Mouse (Mus musculus): Measurements from ENCODE around the gene Krt28.

The Krt28 gene

GRCm38 (mm10) chr11:99374803-99375202, at the start of gene Krt28:
TSS of gene Krt28 (minus strand) at chr11:99374903.
- no peak for DNase-seq (ENCODE audit: low read depth, low spot score)

DNA sequence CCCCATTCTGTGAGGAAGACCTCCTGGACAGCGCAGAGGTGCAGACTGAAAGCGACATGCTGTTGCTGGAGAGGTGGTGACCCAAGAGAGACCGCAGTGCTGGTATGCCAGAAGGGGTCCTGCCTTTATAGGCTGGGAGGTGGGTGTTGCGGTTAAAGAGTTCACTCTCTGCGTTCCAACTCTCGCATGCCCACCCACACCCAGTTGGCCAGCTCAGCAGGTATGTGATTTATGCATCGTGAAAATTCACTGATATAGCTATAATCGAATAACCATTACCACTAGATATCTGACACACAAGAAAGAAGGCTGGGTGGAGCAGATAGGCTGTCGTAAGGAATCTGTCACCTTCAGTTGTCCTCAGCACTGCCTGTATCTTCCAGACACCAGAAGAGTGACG, 47.5 kb upstream of the Krt28 start, which contains the start of gene Krt12:
TSS of gene Krt12 (minus strand) at position 101 of the 400 bp plus-strand sequence.
- DNase-seq (ENCODE audit: low read depth, low spot score): no peak

GRCm38 (mm10) chr11:99420586-99420985, 45.9 kb upstream of the Krt28 start:
- no peak for DNase-seq (ENCODE audit: low read depth, low spot score)

- no peak for DNase-seq (ENCODE audit: low read depth, low spot score)
These were observed 43.1 kb upstream of the Krt28 start for GRCm38 (mm10) chr11:99417819-99418218.

DNA sequence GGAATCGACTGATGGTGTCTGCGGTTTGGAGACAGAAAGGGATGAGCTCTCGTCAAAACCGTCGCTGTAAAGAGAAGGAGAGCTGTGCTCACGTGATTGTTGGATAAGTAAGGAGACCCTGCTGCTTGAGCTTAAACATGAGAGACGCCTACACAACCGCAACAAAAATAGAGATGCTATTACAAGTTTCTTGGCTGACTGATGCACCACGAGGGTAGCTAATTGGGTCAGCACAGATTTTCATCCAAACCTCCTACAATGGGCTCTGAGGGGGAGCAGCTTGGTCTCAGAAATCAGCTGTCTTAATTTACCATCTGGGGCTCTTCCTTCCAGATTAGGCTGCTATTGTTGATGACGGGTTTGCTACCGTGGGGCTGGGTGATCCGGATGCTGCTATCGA, 42.2 kb upstream of the Krt28 start:
- no peak for DNase-seq (ENCODE audit: low read depth, low spot score)

DNA sequence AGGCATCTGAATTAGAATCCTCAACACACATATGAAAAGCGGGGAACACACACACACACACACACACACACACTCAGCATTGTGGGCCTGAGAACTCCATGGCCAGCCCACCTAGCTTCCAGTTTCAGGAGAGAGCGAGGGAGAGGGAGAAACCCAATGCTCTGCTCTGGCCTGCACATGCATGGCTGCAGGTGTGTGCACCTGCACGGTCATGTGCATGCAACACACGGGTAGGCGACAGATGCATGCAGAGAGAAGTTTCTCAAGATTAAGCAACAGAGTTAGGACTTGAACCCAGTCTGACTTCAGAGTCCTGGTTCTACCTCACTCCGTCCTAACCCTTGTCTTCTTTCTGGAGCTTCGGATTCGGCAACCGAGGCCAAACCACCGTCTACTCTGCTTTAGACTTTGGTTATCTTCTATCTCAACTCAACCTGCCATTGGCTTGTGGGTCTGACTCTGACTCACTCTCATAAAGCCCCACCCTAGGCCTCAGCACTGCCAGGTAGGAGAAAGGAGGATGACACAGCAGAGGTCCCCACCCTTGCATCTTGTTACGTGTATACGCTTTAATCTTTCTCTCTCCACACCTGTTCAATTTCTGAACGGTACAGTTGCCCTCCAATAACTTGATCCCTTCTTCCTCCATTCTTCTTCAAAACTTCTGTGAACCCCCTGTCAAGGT, 39.9 kb upstream of the Krt28 start:
- no peak for DNase-seq (ENCODE audit: low read depth, low spot score)

DNA sequence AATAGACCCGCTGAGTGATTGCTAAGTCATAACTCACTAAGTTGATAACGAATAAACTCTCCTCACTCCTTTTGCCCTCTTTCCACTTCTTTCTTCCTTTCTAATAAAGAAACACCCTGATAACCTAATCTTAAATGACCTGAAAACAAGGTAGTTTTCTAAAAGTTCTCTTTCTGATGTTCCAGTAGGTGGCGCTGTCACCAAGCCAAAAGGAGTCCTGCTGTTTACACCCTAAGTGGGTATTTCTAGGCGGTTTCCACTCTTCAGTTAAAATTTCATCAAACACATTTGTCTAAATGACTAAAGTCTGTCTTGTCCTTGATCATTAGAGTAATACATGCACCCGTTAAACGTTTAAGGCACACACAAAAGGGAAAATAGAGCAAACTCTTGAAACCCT, 38.5 kb upstream of the Krt28 start:
- DNase-seq (ENCODE audit: low read depth, low spot score): peak; percentile 58

DNA sequence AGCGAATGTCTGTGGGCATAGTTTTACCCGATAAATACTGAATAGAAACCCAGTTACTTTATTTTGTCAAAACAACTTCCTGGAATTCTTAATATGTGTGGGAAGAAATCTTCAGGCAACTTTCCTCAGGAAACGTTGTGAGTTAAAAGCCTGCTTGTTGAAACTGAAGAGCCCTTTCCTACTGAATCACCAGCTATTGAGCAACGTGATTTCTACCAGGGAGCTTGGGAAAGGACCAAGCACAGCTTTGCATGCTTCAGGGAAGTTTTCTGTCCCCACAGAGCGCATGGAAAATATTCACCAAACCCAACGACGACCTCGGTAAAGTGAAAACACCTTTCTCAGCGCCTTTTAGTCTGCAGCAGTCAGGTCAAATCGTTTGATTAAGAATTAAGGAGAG, 31.5 kb upstream of the Krt28 start:
- no peak for DNase-seq (ENCODE audit: low read depth, low spot score)

DNA sequence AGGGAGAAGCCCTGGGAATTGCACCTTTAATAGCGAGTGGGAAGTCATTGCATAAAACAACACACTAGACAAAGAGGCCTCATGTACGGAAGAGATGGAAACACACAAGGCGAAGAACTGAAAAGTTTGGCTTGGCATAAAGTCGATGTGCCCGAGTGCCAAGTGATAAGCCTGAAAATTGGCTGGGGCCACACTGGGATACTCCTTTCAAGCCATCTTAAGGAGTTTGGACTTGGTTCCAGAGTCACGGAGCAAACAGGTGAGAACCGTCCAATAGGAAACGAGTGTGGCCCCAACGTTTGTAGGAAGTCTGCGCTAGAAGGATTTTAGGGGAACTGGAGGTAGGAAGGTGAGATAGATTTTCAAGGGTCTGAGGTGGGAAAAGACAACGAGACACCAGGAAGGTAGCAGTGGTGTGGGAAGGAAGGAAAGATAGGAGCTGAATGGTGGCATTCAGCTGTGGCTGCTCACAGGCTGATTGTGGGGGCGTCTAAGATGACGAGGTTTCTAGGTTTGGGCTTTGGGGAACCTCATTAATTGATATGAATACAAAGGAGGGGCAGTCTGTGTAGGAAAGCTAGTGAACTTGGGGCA, 25.4 kb upstream of the Krt28 start:
- DNase-seq (ENCODE audit: low read depth, low spot score): no peak

DNA sequence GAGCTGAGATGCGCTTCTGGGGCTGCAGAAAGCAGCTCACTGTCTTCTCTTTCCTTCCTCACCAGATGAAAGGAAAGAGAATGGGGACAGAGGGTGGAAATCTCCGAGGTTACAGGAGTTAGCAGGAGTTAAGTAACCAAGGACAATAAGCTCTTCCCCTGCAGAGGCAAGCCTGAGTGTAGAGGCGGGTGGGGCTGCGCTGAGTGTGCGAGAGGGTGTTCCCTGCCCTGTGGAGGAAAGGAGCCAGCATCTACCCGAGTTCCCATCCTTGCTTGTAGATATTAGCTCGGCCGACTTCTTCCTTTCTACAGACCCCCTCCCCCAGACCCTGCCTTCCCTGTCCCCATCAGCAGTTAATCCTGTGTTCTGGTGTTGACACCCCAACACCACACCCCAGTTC, 24.1 kb upstream of the Krt28 start:
- DNase-seq (ENCODE audit: low read depth, low spot score): no peak

DNA sequence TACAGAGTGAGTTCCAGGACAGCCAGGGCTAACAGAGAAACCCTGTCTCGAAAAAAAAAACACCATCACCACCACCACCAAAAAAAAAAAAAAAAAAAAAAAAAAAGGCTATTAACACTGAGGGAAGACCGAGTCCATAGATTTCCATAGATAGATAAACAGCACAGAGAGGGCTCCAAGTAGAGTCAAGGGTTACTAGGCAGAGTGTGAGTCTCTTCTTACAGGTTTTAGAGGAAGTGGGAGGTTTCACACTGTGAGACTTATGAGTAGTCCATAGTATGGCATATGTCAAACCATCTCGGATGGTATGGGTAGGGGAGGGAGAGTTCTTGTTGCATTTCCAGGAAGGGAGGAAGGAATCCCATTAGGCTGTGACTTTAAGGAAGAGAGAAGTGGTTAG, 23.4 kb upstream of the Krt28 start:
- no peak for DNase-seq (ENCODE audit: low read depth, low spot score)

- no peak for DNase-seq (ENCODE audit: low read depth, low spot score)
These were observed 22.0 kb upstream of the Krt28 start for GRCm38 (mm10) chr11:99396661-99397060.

DNA sequence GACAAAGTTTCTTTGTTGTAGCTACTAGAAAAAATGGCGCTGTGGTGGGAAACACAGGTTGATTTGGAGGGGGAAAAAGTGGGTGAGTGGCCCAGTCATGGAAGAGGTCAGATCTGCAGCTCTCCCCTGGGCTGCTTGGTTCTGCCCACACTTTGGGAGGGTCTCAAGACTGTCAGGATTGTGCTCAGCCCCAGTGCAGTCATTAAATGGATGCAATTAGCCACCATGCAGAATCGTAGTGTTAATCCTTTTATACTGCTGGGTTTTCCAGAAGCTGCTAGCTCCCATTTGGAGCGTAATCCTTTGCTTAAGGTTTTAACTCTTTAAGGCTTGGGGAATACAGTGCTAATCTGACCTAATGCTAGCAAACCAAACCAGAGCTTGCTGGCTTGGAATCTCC, 21.3 kb upstream of the Krt28 start:
- DNase-seq (ENCODE audit: low read depth, low spot score): no peak

GRCm38 (mm10) chr11:99392492-99392891, 17.8 kb upstream of the Krt28 start:
- no peak for DNase-seq (ENCODE audit: low read depth, low spot score)

GRCm38 (mm10) chr11:99391375-99391774, 16.7 kb upstream of the Krt28 start:
- no peak for DNase-seq (ENCODE audit: low read depth, low spot score)

GRCm38 (mm10) chr11:99390866-99391265, 16.2 kb upstream of the Krt28 start:
- no peak for DNase-seq (ENCODE audit: low read depth, low spot score)

GRCm38 (mm10) chr11:99389264-99389663, 14.6 kb upstream of the Krt28 start, which contains the start of gene Krt10:
TSS of gene Krt10 (minus strand) at chr11:99389364.
- DNase-seq (ENCODE audit: low read depth, low spot score): peak; percentile 38

- no peak for DNase-seq (ENCODE audit: low read depth, low spot score)
These were observed 14.0 kb upstream of the Krt28 start for GRCm38 (mm10) chr11:99388661-99389060.

GRCm38 (mm10) chr11:99385813-99386721, 11.4 kb upstream of the Krt28 start:
- DNase-seq (ENCODE audit: low read depth, low spot score): peak; percentile 89

DNA sequence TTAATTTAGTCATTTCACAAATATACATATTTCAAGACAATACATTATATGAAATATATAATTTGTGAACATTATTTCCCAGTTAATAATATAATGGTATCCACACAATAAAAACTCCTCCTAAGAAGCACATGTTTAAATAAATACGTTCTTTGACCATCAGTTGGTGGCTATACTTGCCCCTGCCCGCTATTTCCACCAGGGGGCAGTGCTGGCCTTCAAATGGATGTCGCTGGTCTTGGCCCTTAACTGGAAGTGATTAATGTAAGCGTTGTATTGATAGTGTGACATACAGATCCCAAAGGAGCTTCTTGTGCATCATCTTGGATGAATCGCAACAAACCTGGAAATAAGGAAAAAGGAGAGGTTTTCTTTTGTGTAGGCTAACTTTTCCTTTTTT, 4.9 kb upstream of the Krt28 start:
- DNase-seq (ENCODE audit: low read depth, low spot score): peak; percentile 76

GRCm38 (mm10) chr11:99369853-99370451, 4.8 kb downstream of the Krt28 start:
- DNase-seq (ENCODE audit: low read depth, low spot score): peak; percentile 23

GRCm38 (mm10) chr11:99369229-99369628, 5.5 kb downstream of the Krt28 start:
- peak; percentile 83 for DNase-seq (ENCODE audit: low read depth, low spot score)

Data from R1 (cell line).